33 mouse cellular contexts compared by ENCODE assay signal in the genomic region with DNA sequence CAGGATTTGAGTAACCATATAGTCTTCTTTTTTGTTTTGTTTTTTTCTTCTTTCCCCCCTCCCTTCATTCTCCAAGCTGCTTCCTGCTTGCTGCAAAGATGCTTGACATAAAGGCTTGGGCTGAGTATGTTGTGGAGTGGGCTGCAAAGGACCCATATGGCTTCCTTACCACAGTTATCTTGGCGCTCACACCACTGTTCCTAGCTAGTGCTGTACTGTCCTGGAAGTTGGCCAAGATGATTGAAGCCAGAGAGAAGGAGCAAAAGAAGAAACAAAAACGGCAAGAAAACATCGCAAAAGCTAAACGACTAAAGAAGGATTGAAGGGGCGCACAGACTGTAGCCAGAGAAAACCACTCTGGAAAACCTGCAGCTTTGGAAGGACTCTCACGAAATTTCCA. TPM values are rescaled to one million over a fixed set of nuclear protein-coding genes. Genes with fewer than 3 reads are reported as not detected.
DNase-seq lines count a peak whose midpoint lies in the region; ATAC-seq and TF ChIP-seq lines count a peak whose summit lies in the region.
"Had no signal": no experiment of that assay in that cellular context is flagged by ENCODE, and none has a peak within 500 bp of the region (broad histone marks: within the 10 kb centered on the region; RNA-seq: fewer than 3 reads in every experiment).

No protein-coding gene starts in this region.

- WGBS in forebrain, postnatal 0 days = 49% methylated on average over 6 of the region's 6 CpGs
- 79% methylated on average over 6 of the region's 6 CpGs for WGBS in forebrain, embryonic 13.5 days
- 89% methylated on average over 6 of the region's 6 CpGs for WGBS in limb, embryonic 11.5 days
- WGBS in limb, embryonic 10.5 days = 93% methylated on average over 6 of the region's 6 CpGs

- H3K4me1 ChIP-seq in forebrain, postnatal 0 days (ENCODE audit: insufficient read depth) = peaks cover 8% of the 10 kb centered on the region; the same call in 1 of the 2 replicates
- peaks cover 24% of the 10 kb centered on the region for H3K4me1 ChIP-seq in forebrain, embryonic 13.5 days
- peaks cover 10% of the 10 kb centered on the region; the same call in 1 of the 2 replicates for H3K4me1 ChIP-seq in limb, embryonic 11.5 days (ENCODE audit: control insufficient read depth, insufficient read depth, low read length)
- H3K4me1 ChIP-seq in limb, embryonic 10.5 days = peaks cover 22% of the 10 kb centered on the region
- peaks cover 13 to 29% of the 10 kb centered on the region in 2 experiments for H3K4me1 ChIP-seq in MEL (ENCODE audit: control insufficient read depth in 1 of 2, insufficient read depth in 2 of 2, low read length in 2 of 2)

- no peak for TF ChIP-seq CTCF in forebrain, postnatal 0 days (IDR thresholded peaks at IDR 0.05; ENCODE audit: low read depth)
- TF ChIP-seq CTCF in MEL (IDR thresholded peaks at IDR 0.05 in 2 of 3, conservative IDR thresholded peaks at IDR 0.05 in 1 of 3; ENCODE audit: control insufficient read depth in 1 of 3, insufficient read depth in 1 of 3, low read depth in 2 of 3, low read length in 3 of 3, poor library complexity in 1 of 3, severe bottlenecking in 1 of 3) = no peak

- no peak overlapping the region for H3K27ac ChIP-seq in forebrain, postnatal 0 days (ENCODE audit: low read depth, low read length)
- no peak overlapping the region for H3K27ac ChIP-seq in forebrain, embryonic 13.5 days
- H3K27ac ChIP-seq in limb, embryonic 11.5 days (replicated peaks; ENCODE audit: low read depth, low read length) = no peak overlapping the region
- no peak overlapping the region for H3K27ac ChIP-seq in limb, embryonic 10.5 days
- H3K27ac ChIP-seq in MEL (ENCODE audit: control insufficient read depth, low read depth, low read length) = peak overlapping the region; percentile 14; the same call in 1 of the 2 replicates
- H3K27ac ChIP-seq: embryonic facial prominence, embryonic 12.5 days; forebrain, embryonic 10.5 days; gastrocnemius, adult 2 months; heart, adult 2 months; heart, embryonic 13.5 days; hindbrain, embryonic 15.5 days; kidney, embryonic 15.5 days; left cerebral cortex, adult 2 months; liver, embryonic 12.5 days; macrophage; midbrain, embryonic 13.5 days; neural tube, embryonic 13.5 days had no signal

- H3K9ac ChIP-seq in forebrain, postnatal 0 days = no peak overlapping the region
- no peak overlapping the region for H3K9ac ChIP-seq in forebrain, embryonic 13.5 days
- no peak overlapping the region for H3K9ac ChIP-seq in limb, embryonic 11.5 days (ENCODE audit: low read length)
- H3K9ac ChIP-seq in MEL (ENCODE audit: control insufficient read depth, low read depth, low read length, poor library complexity, severe bottlenecking) = peak overlapping the region; percentile 0
- H3K9ac ChIP-seq: embryonic facial prominence, embryonic 12.5 days; heart, embryonic 13.5 days; hindbrain, embryonic 15.5 days; kidney, embryonic 15.5 days; liver, embryonic 12.5 days; liver, postnatal 0 days; midbrain, embryonic 13.5 days; neural tube, embryonic 13.5 days had no signal

- TF ChIP-seq EP300 in MEL (IDR thresholded peaks at IDR 0.05; ENCODE audit: low read depth in 1 of 2, low read length in 2 of 2) = 0 out of 4 replicates have a peak, but pooled peaks have one; percentile 32 to 38

- H3K9me3 ChIP-seq in forebrain, postnatal 0 days (ENCODE audit: low read length) = no peaks in the 10 kb centered on the region
- H3K9me3 ChIP-seq in forebrain, embryonic 13.5 days (replicated peaks) = no peaks in the 10 kb centered on the region
- no peaks in the 10 kb centered on the region for H3K9me3 ChIP-seq in limb, embryonic 11.5 days (ENCODE audit: control insufficient read depth, low read length)
- H3K9me3 ChIP-seq in limb, embryonic 10.5 days (replicated peaks) = no peaks in the 10 kb centered on the region
- no peaks in the 10 kb centered on the region for H3K9me3 ChIP-seq in MEL (replicated peaks; ENCODE audit: insufficient read depth, low read length)
- H3K9me3 ChIP-seq: embryonic facial prominence, embryonic 12.5 days; forebrain, embryonic 10.5 days; heart, embryonic 13.5 days; hindbrain, embryonic 15.5 days; kidney, embryonic 15.5 days; liver, embryonic 12.5 days; midbrain, embryonic 13.5 days; neural tube, embryonic 13.5 days had no signal

- no peak overlapping the region for H3K4me2 ChIP-seq in forebrain, postnatal 0 days (ENCODE audit: low read depth)
- no peak overlapping the region for H3K4me2 ChIP-seq in forebrain, embryonic 13.5 days
- H3K4me2 ChIP-seq in limb, embryonic 11.5 days (ENCODE audit: low read depth, severe bottlenecking) = no peak overlapping the region
- H3K4me2 ChIP-seq: embryonic facial prominence, embryonic 12.5 days; heart, embryonic 13.5 days; hindbrain, embryonic 15.5 days; kidney, embryonic 15.5 days; liver, embryonic 12.5 days; midbrain, embryonic 13.5 days; neural tube, embryonic 13.5 days had no signal

- no peak for ATAC-seq in forebrain, postnatal 0 days
- ATAC-seq in forebrain, embryonic 13.5 days = no peak
- no peak for ATAC-seq in limb, embryonic 11.5 days (ENCODE audit: insufficient number of reproducible peaks, low FRiP score, low TSS enrichment, low read depth)
- ATAC-seq: CD4-positive, CD25-positive, alpha-beta regulatory T cell, adult 4 months; inflammation-experienced regulatory T-cells, adult 6 months; liver, embryonic 12.5 days; liver, postnatal 0 days; midbrain, embryonic 13.5 days; Patski had no signal

- no peak; a peak in 1 of 4 replicates for TF ChIP-seq POLR2A in MEL (IDR thresholded peaks at IDR 0.05; ENCODE audit: control insufficient read depth in 1 of 2, insufficient read depth in 1 of 2, low read depth in 1 of 2, low read length in 2 of 2, poor library complexity in 1 of 2)

- H3K79me2 ChIP-seq in MEL (ENCODE audit: control insufficient read depth, insufficient read depth, low read length, poor library complexity) = peaks cover 24% of the 10 kb centered on the region

- H3K27me3 ChIP-seq in forebrain, postnatal 0 days (ENCODE audit: insufficient read depth, low read length) = no peaks in the 10 kb centered on the region
- H3K27me3 ChIP-seq in forebrain, embryonic 13.5 days = no peaks in the 10 kb centered on the region
- H3K27me3 ChIP-seq in limb, embryonic 11.5 days (ENCODE audit: control insufficient read depth, insufficient read depth, low read length) = no peaks in the 10 kb centered on the region
- no peaks in the 10 kb centered on the region for H3K27me3 ChIP-seq in limb, embryonic 10.5 days (ENCODE audit: low read depth, poor library complexity, severe bottlenecking)
- no peaks in the 10 kb centered on the region for H3K27me3 ChIP-seq in MEL (ENCODE audit: control insufficient read depth in 1 of 2, insufficient read depth in 2 of 2, low read length in 2 of 2)
- H3K27me3 ChIP-seq: embryonic facial prominence, embryonic 12.5 days; heart, embryonic 13.5 days; hindbrain, embryonic 15.5 days; kidney, embryonic 15.5 days; liver, embryonic 12.5 days; midbrain, embryonic 13.5 days; neural tube, embryonic 13.5 days had no signal

- DNase-seq in forebrain, postnatal 0 days = peak; percentile 34
- peak; percentile 14 for DNase-seq in limb, embryonic 11.5 days (ENCODE audit: low spot score)
- DNase-seq in limb, embryonic 10.5 days (ENCODE audit: low spot score) = no peak
- DNase-seq in MEL (ENCODE audit: low read depth, low spot score) (peak; percentile 91), MN1 (ENCODE audit: low spot score) (peak; percentile 43)
- DNase-seq in kidney, adult 11 months = no peak
- no peak for DNase-seq in ovary, postnatal 14 days (ENCODE audit: low spot score)
- DNase-seq: adrenal gland, postnatal 14 days; cerebellum, adult 8-10 months; cerebellum, postnatal 36 days; embryo, embryonic 11 days; gastrocnemius, adult 2 months; gastrocnemius, postnatal 36 days; heart, adult 2 months; heart, postnatal 10 days; kidney, adult 18-20 months; kidney, postnatal 25 days; liver, postnatal 0 days; lung, postnatal 10 days had no signal

- TF ChIP-seq RAD21 in MEL (IDR thresholded peaks at IDR 0.05; ENCODE audit: low read depth, low read length) = no peak

- H3K4me3 ChIP-seq in forebrain, postnatal 0 days (ENCODE audit: low read depth, low read length) = no peak overlapping the region
- no peak overlapping the region for H3K4me3 ChIP-seq in forebrain, embryonic 13.5 days
- H3K4me3 ChIP-seq in limb, embryonic 11.5 days (ENCODE audit: low read depth, low read length) = no peak overlapping the region
- no peak overlapping the region for H3K4me3 ChIP-seq in limb, embryonic 10.5 days
- peak overlapping the region; percentile 23 to 43 for H3K4me3 ChIP-seq in MEL (ENCODE audit: control insufficient read depth in 1 of 2, insufficient read depth in 1 of 2, low read depth in 2 of 2, low read length in 2 of 2)
- H3K4me3 ChIP-seq: embryonic facial prominence, embryonic 12.5 days; forebrain, embryonic 10.5 days; gastrocnemius, adult 2 months; heart, adult 2 months; heart, embryonic 13.5 days; hindbrain, embryonic 15.5 days; kidney, embryonic 15.5 days; left cerebral cortex, adult 2 months; liver, embryonic 12.5 days; midbrain, embryonic 13.5 days; neural tube, embryonic 13.5 days had no signal

- H3K36me3 ChIP-seq in forebrain, postnatal 0 days (ENCODE audit: insufficient read depth) = no peaks in the 10 kb centered on the region
- no peaks in the 10 kb centered on the region for H3K36me3 ChIP-seq in forebrain, embryonic 13.5 days (ENCODE audit: poor library complexity, severe bottlenecking)
- H3K36me3 ChIP-seq in limb, embryonic 11.5 days (ENCODE audit: control insufficient read depth, insufficient read depth, low read length) = no peaks in the 10 kb centered on the region
- peaks cover 27% of the 10 kb centered on the region for H3K36me3 ChIP-seq in limb, embryonic 10.5 days
- peaks cover 5 to 38% of the 10 kb centered on the region in 2 experiments; a peak in 3 of 4 replicates for H3K36me3 ChIP-seq in MEL (ENCODE audit: control insufficient read depth in 1 of 2, insufficient read depth in 2 of 2, low read length in 2 of 2)
- H3K36me3 ChIP-seq: hindbrain, embryonic 15.5 days had no signal

TF ChIP-seq in MEL, 35 proteins besides CTCF, POLR2A, EP300 and RAD21 (continues in another document):
- no peak for TF ChIP-seq NELFE (IDR thresholded peaks at IDR 0.05; ENCODE audit: low read depth, low read length)
- TF ChIP-seq SIN3A (IDR thresholded peaks at IDR 0.05; ENCODE audit: low read length) = 0 out of 2 replicates have a peak, but pooled peaks have one; percentile 37
- no peak for TF ChIP-seq MAZ (IDR thresholded peaks at IDR 0.05; ENCODE audit: low read depth, low read length)
- peak; percentile 54; the same call in 1 of the 2 replicates for TF ChIP-seq TCF12 (IDR thresholded peaks at IDR 0.05; ENCODE audit: low read depth, low read length)

RNA-seq across cellular contexts. Expression of gene Smim15, which starts 3.1 kb away (rescaled TPM):
- total RNA-seq in forebrain, postnatal 0 days (2014; rRNA removed) = 40.3 and 46.5 TPM in 2 replicates
- 34.0 and 36.8 TPM in 2 replicates for polyA plus RNA-seq in forebrain, postnatal 0 days (2015; fragmentation: Nextera tagmentation; extraction: Ambion mirVana)
- 49.1 and 52.6 TPM in 2 replicates for polyA plus RNA-seq in forebrain, embryonic 13.5 days (2015; fragmentation: Nextera tagmentation; extraction: Ambion mirVana)
- polyA plus RNA-seq in limb, embryonic 11.5 days (2014; fragmentation: Nextera tagmentation; extraction: Ambion mirVana) = 59.2 and 61.9 TPM in 2 replicates
- 49.5 and 54.3 TPM in 2 replicates for polyA plus RNA-seq in limb, embryonic 10.5 days (2016; fragmentation: Nextera tagmentation; extraction: Ambion mirVana)
- 69.6 and 73.4 TPM in 2 replicates for total RNA-seq in MEL (2012; rRNA removed)
- 100 to 1,000 TPM in 1 of 2 experiments, not detected in 1; 122 TPM for polyA plus RNA-seq in MEL (2012; ENCODE audit: insufficient read depth in 1 of 2, insufficient read length in 2 of 2, low read depth in 1 of 2, low replicate concordance in 2 of 2, missing spikeins in 1 of 2)

Comparison
In these comparisons a context has a peak if more than half of its experiments do, and no peak if none do; other contexts are left out.
1. DNase-seq: peak in forebrain, postnatal 0 days (single experiment), limb, embryonic 11.5 days (single experiment), MEL (single experiment) and MN1 (single experiment); none in limb, embryonic 10.5 days (single experiment), kidney, adult 11 months (single experiment) and ovary, postnatal 14 days (single experiment).
2. H3K4me3 ChIP-seq: peak in MEL (2 of 2); none in forebrain, postnatal 0 days (single experiment), forebrain, embryonic 13.5 days (single experiment), limb, embryonic 11.5 days (single experiment) and limb, embryonic 10.5 days (single experiment).